Mouse (Mus musculus) E14TG2a.4 (cell line): ENCODE measurements at regions not wholly inside any gene's neighbourhood (a gene's known extent, or its start where the extent isn't known, plus 50 kb on each side); places are given as distances from the start of the nearest gene placed in this dataset.

Experiments
- CTCF ChIP-seq: conservative IDR thresholded peaks from 2 replicates; pipeline ENCODE4 v1.5.1; 2014; ENCODE audit warnings: low read length
- NANOG ChIP-seq: IDR thresholded peaks from 2 replicates; pipeline ENCODE4 v1.6.1; 2014; ENCODE audit warnings: borderline replicate concordance, low read length, mixed read lengths

- TF ChIP-seq CTCF (no peak), NANOG (no peak)
These were observed 180.5 kb upstream of the Prdm1 start for GRCm38 (mm10) chr10:44708830-44709229.
